Mouse (Mus musculus) lung, postnatal 10 days (tissue): Measurements from ENCODE around the gene Spon2.
A peak's percentile ranks its signal among the peaks of the same experiment; 100 is the strongest.

Source experiments
- DNase-seq: peaks from one replicate; pipeline ENCODE4 v3.0.0; 2021

Spon2 gene

GRCm38 (mm10) chr5:33218081-33218480, at the start of gene Spon2:
Gene Spon2 (minus strand): TSS chr5:33218455.
- peak; percentile 86 for DNase-seq

GRCm38 (mm10) chr5:33254416-33254815, 36.2 kb upstream of the Spon2 start:
- DNase-seq: no peak

- DNase-seq: no peak
Observed at GRCm38 (mm10) chr5:33248186-33248585, 29.9 kb upstream of the Spon2 start.

- peak; percentile 67 for DNase-seq
Observed at GRCm38 (mm10) chr5:33247387-33247786, 29.1 kb upstream of the Spon2 start.

- peak; percentile 84 for DNase-seq
Observed at GRCm38 (mm10) chr5:33245701-33246100, 27.4 kb upstream of the Spon2 start.

- peak; percentile 38 for DNase-seq
Observed at GRCm38 (mm10) chr5:33244377-33244920, 26.2 kb upstream of the Spon2 start.

- DNase-seq: no peak
Observed at GRCm38 (mm10) chr5:33239934-33240333, 21.7 kb upstream of the Spon2 start.

- no peak for DNase-seq
Observed at GRCm38 (mm10) chr5:33239111-33239714, 21.0 kb upstream of the Spon2 start.

GRCm38 (mm10) chr5:33238256-33238645, 20.0 kb upstream of the Spon2 start:
- no peak for DNase-seq

GRCm38 (mm10) chr5:33237600-33238255, 19.5 kb upstream of the Spon2 start:
- DNase-seq: no peak

- peak; percentile 75 for DNase-seq
Observed at GRCm38 (mm10) chr5:33234391-33235031, 16.3 kb upstream of the Spon2 start.

- DNase-seq: no peak
Observed at GRCm38 (mm10) chr5:33232791-33233190, 14.5 kb upstream of the Spon2 start.

- DNase-seq: peak; percentile 71
Observed at GRCm38 (mm10) chr5:33230285-33230684, 12.0 kb upstream of the Spon2 start.

- DNase-seq: peak; percentile 71
Observed at GRCm38 (mm10) chr5:33228428-33228827, 10.2 kb upstream of the Spon2 start.

- no peak for DNase-seq
Observed at GRCm38 (mm10) chr5:33225673-33226072, 7.4 kb upstream of the Spon2 start.

- DNase-seq: no peak
Observed at GRCm38 (mm10) chr5:33224491-33224890, 6.2 kb upstream of the Spon2 start.

- DNase-seq: peak; percentile 65
Observed at GRCm38 (mm10) chr5:33222841-33223744, 4.8 kb upstream of the Spon2 start.

- DNase-seq: no peak
Observed at GRCm38 (mm10) chr5:33222389-33222788, 4.1 kb upstream of the Spon2 start.

- DNase-seq: peak; percentile 75
Observed at GRCm38 (mm10) chr5:33220350-33221044, 2.2 kb upstream of the Spon2 start.

GRCm38 (mm10) chr5:33219831-33220230, 1.6 kb upstream of the Spon2 start:
- no peak for DNase-seq

- peak; percentile 66 for DNase-seq
Observed at GRCm38 (mm10) chr5:33218746-33219449, 643 bp upstream of the Spon2 start.

GRCm38 (mm10) chr5:33217663-33218062, 592 bp downstream of the Spon2 start:
- DNase-seq: no peak
